Mouse (Mus musculus): Measurements from ENCODE around the gene Frmpd4. TPM values are rescaled to one million over a fixed set of nuclear protein-coding genes. Genes with fewer than 3 reads are reported as not detected.

Frmpd4 gene
- under 1 TPM; 0.05 TPM for total RNA-seq (2021)
- long read RNA-seq, experiment 1: 0 reads
- long read RNA-seq, experiment 2: 0 reads

- DNase-seq: no peak
Measured at GRCm38 (mm10) chrX:168577131-168577530, at the start of gene Frmpd4. Gene Frmpd4 (minus strand): TSS chrX:168577231.

DNA sequence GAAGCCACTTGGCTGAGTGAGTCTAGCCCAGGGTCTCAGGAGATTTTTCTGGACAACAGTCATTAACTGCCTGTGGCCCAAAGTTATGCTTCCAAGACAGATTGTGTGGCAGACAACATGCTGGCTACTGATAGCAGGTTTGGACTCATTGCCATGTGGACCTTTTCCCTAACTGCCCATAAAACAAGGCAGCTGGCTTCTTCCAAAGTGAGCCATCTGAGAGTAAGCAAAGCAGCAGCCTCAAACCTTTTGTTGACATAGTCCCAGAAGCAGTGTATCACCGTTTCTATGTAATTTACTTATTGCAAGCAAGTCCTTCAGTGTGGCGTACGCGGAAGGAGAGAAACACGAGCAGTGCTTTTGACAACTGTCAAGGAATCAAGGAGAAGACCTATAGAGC lies 18.2 kb upstream of the Frmpd4 start:
- DNase-seq: no peak

DNA sequence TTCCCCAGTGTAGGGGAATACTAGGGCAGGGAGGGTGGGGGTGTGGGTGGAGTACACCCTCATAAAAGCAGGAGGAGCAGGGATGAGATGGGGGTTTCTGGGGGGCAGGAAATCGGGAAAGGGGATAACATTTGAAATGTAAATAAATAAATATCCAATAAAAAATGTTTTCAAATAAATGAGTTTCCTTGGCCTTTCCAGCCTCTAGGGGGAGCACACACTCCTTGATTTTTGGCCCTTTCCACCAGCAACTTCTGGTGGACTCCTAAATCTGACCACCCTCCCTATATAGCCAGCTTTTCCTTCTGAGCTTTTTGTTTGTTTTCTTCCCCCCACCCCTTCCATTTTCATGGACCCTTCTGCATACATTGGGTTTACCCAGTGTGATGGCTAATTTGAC lies 7.3 kb upstream of the Frmpd4 start:
- DNase-seq: no peak

GRCm38 (mm10) chrX:168571808-168572207 lies 5.2 kb downstream of the Frmpd4 start:
- DNase-seq: no peak

GRCm38 (mm10) chrX:168569231-168569630 lies 7.8 kb downstream of the Frmpd4 start:
- no peak for DNase-seq

GRCm38 (mm10) chrX:168505254-168505653 lies 71.8 kb downstream of the Frmpd4 start:
- DNase-seq: no peak

- no peak for DNase-seq
Measured at GRCm38 (mm10) chrX:168455233-168455632, 121.8 kb downstream of the Frmpd4 start.

GRCm38 (mm10) chrX:168431206-168431605 lies 145.8 kb downstream of the Frmpd4 start:
- no peak for DNase-seq

DNA sequence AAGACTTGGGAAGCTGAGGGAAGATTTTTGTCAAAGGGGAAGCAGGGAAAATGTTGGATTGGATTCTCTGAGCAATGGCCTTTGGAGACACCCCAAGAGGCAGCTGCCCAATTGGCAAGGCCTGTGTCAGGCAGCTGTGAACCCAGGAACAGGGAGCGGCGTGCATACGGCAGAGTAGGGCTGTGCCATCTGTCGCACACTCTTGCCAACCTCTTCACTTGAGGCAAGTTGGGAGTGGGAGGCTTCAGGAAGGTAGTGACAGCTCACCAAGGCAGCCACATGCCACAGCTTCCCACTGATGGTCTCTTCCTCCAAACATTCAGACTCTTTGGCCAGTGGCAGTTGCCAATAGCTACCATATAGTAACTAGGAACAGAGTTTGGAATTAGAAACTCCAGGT lies 147.2 kb downstream of the Frmpd4 start:
- peak; percentile 18 for DNase-seq

DNA sequence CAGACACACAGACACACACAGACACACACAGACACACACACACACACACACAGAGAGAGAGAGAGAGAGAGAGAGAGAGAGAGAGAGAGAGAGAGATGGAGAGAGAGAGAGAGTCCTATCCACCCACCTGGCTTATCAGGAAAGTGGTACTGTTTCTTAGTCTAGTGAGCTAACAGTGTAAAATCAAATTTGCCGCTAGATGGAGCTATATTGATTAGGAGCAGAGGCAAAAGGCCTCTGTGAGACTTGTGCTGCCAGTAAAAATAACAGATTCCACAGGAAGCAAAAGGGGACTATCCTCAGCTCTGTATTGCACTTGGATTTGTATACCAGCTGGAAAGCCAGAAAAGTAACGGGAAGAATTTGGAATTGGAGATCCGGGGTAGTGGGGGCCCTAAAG lies 161.6 kb downstream of the Frmpd4 start:
- DNase-seq: no peak

DNA sequence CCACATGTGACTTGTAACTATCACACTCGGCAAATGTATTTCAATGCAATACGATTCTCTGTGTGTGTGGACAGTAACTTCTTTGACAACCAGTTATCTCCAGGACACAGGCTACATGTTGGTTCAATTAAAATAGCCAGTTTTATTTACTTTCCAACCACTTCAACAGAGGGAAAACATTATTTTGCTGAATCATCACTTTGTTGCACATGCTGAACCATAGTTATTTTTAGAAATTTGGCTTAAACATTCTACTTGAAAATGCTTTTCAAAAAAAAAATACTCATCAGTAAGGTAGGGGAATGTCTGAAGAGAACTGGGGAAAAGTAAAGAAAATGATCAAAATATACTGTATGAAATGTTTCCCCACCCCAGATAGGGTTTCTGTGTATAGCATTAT lies 173.5 kb downstream of the Frmpd4 start:
- DNase-seq: no peak

DNA sequence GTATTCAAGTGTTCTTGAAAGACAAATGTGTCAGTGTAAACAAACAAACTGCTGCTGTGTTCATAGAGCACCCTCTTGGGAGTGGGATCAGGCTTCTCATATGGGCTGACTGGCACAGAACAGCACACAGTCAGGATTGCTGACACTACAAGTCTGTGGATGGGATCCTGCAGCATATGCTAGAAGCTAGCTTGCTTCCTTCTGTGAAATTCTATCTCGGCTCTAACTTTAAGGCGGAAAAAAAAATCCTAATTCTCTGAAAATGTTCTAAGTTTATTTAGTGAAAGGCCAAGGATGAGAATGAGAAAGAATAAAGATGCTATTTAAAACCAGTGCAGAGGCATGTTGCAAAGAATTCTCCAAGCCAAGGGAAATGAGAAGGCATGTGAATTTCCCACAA lies 226.6 kb downstream of the Frmpd4 start:
- DNase-seq: no peak

DNA sequence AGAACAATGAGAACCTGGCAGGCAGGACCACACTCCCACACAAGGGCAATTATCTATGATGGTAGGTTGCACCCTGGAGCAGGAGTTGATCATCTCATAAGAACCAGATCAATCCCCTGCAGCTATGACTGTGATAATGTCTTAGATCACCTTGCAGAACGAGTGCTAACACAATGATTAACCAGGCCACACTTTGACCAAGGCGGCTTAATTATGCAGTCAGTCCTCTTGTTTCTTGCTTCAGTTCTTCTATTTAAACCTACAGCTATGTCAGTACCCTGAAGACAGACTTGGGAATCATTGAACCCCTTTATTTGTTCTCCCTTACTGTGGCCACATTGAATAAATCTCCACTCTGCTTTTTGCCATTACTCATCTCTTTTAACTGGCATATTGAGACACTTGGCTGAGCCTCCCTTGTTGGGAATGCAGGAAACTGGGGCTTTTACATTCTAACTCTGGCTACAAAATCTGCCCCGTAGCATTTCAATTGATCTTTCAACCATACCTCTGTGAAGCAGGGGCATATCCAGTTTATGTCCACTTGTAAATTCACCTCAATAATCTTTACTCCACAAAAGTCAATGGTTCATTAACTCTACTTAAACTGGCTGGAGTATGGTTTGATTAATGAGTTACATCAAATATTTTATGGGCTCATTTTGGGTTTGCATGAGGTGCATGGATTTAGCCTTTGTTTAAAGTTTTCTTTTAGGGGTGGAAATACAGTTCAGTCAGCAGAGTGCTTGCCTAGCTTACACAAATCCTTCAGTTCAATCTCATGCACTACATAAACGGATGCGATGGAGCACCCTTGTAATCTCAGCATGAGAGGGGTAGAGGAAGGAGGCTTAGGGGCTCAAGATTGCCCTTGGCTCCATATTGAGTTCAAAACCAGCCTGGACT lies 227.5 kb downstream of the Frmpd4 start:
- DNase-seq: no peak

DNA sequence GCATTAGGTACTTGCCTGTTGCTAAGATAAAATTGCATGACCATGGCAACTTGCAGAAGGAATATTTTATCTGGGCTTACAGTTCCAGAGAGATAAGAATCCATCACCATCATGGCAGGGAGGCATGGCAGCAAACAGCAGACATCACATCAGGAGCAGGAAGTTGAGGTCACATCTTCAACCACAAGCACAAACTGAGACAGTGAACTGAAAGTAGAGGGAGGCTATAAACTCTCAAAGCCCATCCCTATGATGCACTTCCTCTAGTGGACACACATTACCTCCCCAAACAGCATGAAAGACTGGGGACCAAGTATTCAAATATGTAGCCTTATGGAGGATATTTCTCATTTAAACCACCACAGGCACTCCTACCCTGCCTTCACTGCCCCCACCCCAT lies 238.8 kb downstream of the Frmpd4 start:
- DNase-seq: no peak

GRCm38 (mm10) chrX:168325161-168325560 lies 251.9 kb downstream of the Frmpd4 start:
- no peak for DNase-seq

GRCm38 (mm10) chrX:168312158-168312557 lies 264.9 kb downstream of the Frmpd4 start:
- no peak for DNase-seq

GRCm38 (mm10) chrX:168310143-168310542 lies 266.9 kb downstream of the Frmpd4 start:
- DNase-seq: no peak

DNA sequence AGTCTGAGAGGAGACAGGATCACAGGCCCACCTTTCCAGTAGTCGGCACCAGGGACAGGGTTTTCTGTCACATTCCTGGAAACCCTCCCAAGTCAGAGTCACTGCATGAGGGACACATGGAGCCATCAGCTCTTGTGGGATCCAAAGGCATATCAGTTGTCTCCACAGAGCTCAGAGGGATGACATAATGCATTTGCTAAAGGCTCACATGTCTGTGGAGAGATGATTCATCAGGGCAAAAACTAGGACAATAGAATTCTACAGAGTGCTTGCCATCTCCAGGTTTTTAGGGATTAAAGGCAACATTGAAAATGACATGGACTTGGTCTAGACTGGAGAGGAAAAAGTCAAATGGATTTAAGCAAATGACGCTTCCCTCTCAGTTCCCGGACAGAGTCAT lies 284.5 kb downstream of the Frmpd4 start:
- no peak for DNase-seq

DNA sequence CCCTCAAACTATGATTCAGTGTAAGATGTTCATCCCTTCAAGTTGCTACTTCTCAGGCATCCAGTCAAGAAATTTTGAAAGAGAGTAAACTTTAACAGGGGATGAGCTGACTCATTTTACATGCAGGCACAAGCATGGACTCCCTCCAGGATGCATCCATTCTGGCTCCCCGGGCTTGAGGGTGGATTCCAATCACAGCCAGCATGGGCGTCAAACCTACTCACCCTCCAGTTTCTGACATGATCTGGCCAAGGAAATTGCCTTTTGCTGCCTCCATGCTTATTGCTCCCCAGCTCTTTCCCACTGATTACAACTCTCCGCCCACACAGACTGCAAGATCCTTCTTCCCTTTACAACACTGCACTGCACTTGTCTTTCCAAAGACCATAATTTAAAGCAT lies 370.0 kb downstream of the Frmpd4 start:
- DNase-seq: no peak

DNA sequence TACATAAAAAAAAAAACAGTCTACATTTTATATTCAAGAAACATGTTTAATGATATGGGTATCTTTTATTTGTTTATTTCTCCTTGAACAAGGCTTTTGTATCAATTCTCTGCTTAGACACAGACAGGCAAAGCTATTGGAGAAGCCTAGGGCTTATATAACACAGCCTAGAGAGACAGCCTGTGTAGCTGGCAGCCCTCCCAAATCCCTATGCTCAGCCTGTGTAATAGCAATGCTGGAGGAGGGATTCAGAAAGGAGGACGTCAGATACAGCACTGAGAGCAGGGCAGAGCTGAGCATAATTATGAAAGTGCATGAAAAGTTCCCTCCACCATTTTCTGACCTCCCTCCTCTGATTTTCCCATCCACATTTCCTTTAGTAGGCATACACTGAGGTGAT lies 385.1 kb downstream of the Frmpd4 start:
- DNase-seq: no peak

GRCm38 (mm10) chrX:168189563-168189962 lies 387.5 kb downstream of the Frmpd4 start:
- no peak for DNase-seq

DNA sequence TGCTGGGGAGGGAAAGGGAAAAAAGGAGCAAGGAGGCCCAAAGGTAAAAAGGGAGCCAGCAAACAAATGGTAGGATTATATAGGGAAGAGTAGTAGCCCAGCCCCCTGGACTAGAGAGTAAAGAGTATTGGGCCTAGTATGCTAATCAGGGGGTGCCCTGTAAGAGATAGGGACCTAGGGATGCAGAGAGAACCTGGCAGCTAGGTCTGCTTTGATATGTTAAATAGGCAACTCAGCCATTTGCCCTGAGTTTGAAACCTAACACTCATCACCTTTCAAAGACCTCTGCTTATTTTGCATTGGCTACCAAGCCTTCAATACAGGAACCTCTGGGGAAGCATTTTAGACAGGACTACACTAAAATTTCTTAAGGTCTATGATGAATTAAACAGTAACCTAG lies 414.0 kb downstream of the Frmpd4 start:
- no peak for DNase-seq

GRCm38 (mm10) chrX:168158866-168159265 lies 418.2 kb downstream of the Frmpd4 start:
- DNase-seq: no peak

DNA sequence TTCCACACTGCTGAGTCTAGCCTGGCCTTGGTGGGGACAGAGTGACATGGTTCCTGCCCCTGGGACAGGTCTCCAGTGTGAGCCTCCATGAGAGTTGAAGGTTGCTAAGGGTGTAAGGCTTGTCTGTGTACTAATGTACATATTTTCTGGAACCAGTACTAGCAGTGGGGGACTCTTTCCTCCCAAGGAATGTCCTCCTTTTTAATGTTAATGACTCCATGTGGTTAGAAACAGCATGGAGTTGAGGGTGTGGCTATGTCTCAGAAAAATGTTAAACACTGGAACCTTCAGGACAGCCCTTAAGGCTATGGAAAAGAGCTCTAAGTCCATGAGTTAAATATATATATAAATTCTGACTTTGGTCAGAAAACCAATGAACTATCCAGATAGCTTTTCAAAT lies 436.0 kb downstream of the Frmpd4 start:
- DNase-seq: no peak
